Comparison of ENCODE assay signal across 18 mouse cellular contexts in the genomic region with DNA sequence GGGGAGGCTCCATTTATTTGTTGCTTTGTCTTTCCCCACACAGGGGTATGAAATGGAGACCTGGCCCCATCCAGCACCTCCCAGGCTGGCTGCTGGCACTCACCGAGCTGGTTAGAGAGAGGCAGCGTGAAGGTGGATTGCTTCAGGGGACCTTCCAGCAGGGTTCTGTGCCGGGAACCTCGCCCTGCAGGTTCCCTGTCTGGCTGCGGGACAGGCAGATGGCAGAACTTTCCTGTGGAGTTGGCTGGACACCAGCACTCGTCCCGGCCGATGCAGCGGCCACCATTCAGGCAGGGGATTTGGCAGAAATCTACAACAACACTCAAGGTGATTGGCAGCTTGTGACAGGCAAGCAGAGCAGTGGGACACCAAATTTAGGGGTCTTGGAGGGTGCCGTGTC.
"Had no signal": no experiment of that assay in that cellular context is flagged by ENCODE, and none has a peak within 500 bp of the region (broad histone marks: within the 10 kb centered on the region; RNA-seq: fewer than 3 reads in every experiment).

No protein-coding gene starts in this region.

- H3K4me1 ChIP-seq: liver, embryonic 15.5 days; neural tube, embryonic 13.5 days had no signal

- H3K9ac ChIP-seq: liver, embryonic 15.5 days; lung, embryonic 14.5 days; neural tube, embryonic 13.5 days had no signal

- H3K27me3 ChIP-seq: neural tube, embryonic 13.5 days had no signal

- H3K4me3 ChIP-seq: layer of hippocampus, adult 2 months; limb, embryonic 10.5 days; liver, embryonic 15.5 days; megakaryocyte, embryonic 14.5 days; neural tube, embryonic 13.5 days had no signal

- ATAC-seq: midbrain, embryonic 16.5 days had no signal

- H3K27ac ChIP-seq: layer of hippocampus, adult 2 months; limb, embryonic 10.5 days; liver, embryonic 15.5 days; macrophage; neural tube, embryonic 13.5 days had no signal

- DNase-seq: kidney, postnatal 10 days; kidney, postnatal 4 days; lung, embryonic 14.5 days; lung, postnatal 10 days; retina, postnatal 1 day; right cerebral cortex, postnatal 4 days; spleen, adult 18-20 months; thymus, adult 18-20 months; thymus, postnatal 14 days had no signal

- H3K9me3 ChIP-seq: limb, embryonic 10.5 days; liver, embryonic 15.5 days; megakaryocyte, embryonic 14.5 days; neural tube, embryonic 13.5 days had no signal

- H3K36me3 ChIP-seq: limb, embryonic 10.5 days; liver, embryonic 15.5 days; neural tube, embryonic 13.5 days had no signal

- H3K4me2 ChIP-seq: liver, embryonic 11.5 days; liver, embryonic 15.5 days; lung, embryonic 14.5 days; midbrain, embryonic 11.5 days; neural tube, embryonic 13.5 days had no signal
